Mouse (Mus musculus): Measurements from ENCODE around the gene Ptpre.
"Not testable (repeated sequence)": the region's sequence is repeated elsewhere in the genome, so short reads cannot be mapped to it uniquely, and the experiment has no call there.

The Ptpre gene

GRCm38 (mm10) chr7:135605002-135605803 is 67.9 kb downstream of the Ptpre start:
- no peak for DNase-seq (ENCODE audit: low spot score in 2 of 2)

DNA sequence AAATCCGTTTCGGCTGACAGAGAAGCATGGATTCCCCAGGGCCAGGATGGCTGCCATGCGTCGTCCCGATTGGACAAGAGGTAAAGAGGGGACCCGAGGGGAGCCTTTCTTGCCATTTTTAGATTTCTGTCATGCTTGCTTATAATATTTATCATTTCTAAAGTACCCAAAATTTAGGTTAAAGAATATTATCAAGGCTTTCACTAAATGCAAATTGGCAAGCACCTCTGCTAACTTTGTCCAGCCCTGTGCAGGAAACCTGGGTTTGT is 68.5 kb downstream of the Ptpre start:
- DNase-seq (ENCODE audit: low spot score in 2 of 2), result no peak

GRCm38 (mm10) chr7:135608208-135608607 is 70.9 kb downstream of the Ptpre start:
- no peak for DNase-seq (ENCODE audit: low spot score in 2 of 2)

DNA sequence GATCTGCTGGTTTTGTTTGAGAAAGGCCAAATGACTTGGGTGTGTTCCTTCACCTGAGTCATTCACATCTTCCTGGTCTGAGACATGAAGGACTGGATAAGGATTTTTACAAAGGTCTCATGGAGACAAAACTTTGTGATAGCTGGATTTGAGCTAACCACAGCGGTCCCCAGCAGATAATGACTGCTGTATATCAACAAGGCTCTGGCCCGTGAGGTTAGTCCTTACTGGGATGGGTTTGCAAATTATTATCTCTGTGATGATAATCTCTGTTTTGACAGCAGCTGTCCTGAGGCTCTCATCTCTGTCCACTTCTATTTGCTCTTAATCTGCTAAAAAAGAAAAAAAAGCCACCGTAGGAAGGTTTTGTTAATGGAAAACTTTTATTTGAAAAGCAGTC is 71.7 kb downstream of the Ptpre start:
- no peak for DNase-seq (ENCODE audit: low spot score in 2 of 2)

DNA sequence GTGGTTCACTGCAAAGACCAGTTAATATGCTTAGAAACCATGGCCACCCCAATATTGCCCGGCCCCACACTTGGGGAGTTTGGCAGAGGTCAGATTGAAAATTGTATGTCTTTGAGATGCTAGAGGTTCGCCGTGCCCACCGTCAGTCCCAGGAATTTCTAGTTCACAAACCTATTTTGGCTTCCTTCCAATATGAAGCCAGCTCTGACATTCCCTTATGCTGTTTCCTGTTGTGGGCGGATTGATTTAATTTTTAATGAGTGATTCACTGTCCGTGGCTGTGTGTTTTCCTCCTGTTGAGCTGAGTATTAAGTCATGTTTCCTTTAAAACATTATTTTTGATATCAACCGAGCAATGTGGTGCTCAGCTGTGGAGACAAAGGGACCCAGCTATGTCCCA is 72.4 kb downstream of the Ptpre start:
- DNase-seq (ENCODE audit: low spot score in 2 of 2), result no peak

DNA sequence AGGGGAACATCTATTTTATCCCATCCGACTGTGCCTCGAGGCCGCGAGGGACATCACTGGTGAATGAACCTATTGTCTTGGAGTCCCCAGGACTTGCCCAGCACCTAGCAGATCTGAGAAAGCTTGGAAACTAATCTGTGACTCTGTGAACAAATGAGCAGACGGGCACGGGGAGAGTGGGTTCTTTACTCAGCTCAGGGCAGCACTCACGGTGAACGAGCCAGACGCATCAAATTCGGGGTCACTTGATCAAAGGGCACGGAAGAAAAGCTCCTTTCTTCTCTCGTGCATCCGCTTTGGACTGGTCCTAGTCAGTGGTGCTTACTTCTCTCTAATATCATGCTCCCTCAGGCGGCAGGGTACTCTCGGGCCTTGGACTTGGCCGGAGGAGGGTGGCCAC is 75.0 kb downstream of the Ptpre start:
- no peak for DNase-seq (ENCODE audit: low spot score in 2 of 2)

DNA sequence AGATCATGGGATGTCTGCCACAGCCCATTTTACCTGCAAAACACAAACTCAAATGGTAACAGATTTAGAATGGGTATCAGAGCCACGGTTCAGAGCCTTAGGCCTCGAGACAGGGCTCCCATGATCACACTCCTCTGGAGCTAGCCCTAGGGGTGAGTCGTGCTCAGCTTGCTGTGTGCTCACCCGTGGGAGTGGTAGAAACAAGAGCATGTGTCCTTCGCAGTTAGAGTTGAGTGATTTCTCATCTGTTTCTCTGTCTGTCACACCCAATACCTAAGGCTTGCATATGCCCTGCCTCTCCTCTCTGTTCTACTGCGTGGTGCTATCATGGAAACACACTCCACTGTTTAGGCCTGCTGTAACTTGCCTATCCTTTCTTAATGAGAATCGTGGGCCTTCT is 75.5 kb downstream of the Ptpre start:
- no peak for DNase-seq (ENCODE audit: low spot score in 2 of 2)

GRCm38 (mm10) chr7:135613380-135613779 is 76.1 kb downstream of the Ptpre start:
- DNase-seq (ENCODE audit: low spot score in 2 of 2), result no peak

DNA sequence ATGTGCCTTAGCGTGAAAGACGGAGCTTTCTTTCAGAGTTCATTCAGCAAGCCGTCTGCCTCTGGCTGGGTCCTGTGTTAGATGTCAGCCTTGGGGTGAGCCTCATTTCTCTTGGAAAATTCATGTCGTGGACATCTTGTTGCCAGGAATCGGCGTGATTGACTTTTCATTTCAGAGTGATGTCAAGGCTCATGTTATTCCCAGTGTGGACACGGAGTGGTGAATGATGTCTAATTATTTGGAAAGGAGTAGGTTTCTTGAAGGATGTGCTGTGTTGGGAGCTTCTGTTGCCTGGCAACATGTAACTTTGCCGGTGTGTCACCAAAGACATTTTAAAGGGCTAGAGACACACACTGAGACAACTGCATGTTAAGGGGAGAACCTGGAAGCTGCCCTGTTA is 77.6 kb downstream of the Ptpre start:
- no peak for DNase-seq (ENCODE audit: low spot score in 2 of 2)

DNA sequence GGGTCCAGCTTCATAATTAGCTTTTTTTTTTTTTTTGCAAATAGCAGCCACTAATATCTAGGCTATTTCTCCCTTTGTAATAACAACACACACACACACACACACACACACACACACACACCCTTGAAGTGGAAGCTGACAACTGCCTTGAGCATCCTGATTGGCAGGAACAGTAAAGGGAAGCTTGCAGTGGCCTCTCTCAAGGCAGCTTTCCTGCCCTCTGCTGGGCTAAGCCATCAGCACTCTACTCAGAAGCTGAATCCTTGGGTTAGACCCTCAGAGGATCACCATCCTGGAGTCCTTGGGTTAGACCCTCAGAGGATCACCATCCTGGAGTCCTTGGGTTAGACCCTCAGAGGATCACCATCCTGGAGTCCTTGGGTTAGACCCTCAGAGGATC is 79.2 kb downstream of the Ptpre start:
- not testable (repeated sequence) for DNase-seq (ENCODE audit: low spot score in 2 of 2)

DNA sequence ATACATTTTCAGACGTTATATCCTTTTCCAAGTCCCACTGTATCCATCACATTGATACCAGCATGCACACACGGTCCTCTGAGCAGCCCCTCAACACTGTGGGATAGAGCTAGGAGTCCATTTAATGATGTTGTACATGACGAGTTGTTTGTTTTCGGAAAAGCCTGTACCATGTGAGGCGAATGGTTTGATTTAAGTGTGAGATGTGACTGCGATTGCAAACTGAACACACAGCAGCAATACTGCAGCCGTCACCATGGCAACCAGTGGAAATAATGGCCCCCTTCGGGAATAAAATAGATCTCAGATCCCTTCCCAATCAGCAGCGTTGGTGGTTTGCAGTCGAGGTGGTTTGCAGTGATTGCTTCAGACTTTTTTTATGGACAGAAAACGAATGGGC is 80.5 kb downstream of the Ptpre start:
- DNase-seq (ENCODE audit: low spot score in 2 of 2), result no peak

GRCm38 (mm10) chr7:135621649-135622048 is 84.4 kb downstream of the Ptpre start:
- no peak for DNase-seq (ENCODE audit: low spot score in 2 of 2)

DNA sequence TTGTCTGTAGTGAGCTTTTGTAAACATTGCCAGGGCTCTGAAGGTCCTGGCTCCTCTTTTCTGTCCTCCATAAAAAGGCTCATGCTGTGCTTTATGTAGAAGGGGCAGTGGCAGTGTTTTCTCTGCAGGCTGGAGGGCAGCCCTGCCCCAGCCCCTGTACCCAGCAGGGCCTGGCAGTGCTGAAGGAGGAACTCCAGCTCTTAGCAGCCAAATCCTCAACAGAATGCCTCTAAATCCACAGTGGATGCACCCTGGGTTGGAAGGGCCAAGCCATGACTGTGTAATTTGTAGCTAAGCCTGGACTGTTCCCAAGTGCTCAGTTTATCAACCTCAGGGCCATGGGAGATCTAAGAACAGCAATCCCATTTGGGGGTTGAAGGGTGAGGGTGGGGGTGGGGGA is 85.0 kb downstream of the Ptpre start:
- DNase-seq (ENCODE audit: low spot score in 2 of 2), result no peak

GRCm38 (mm10) chr7:135624854-135625253 is 87.6 kb downstream of the Ptpre start:
- no peak for DNase-seq (ENCODE audit: low spot score in 2 of 2)

DNA sequence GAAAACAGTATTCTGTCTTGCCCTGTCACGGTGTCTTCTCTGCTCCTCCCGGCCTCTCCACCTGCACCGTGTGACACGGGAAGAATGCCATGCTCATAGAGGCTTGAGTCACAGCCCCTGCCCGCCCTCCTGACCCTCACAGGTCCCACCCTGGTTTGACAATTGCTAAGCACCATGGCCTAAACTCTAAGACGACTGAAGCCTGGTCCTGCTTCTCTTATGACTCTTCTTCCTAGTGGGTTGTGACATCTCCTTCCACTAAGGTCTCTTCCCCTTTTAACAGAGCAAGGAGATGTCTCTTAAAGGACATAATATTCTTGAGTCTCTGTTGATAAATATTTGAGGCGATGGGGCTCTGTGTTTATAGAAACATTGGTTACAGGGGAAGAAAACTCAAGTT is 91.1 kb downstream of the Ptpre start:
- DNase-seq (ENCODE audit: low spot score in 2 of 2), result no peak

DNA sequence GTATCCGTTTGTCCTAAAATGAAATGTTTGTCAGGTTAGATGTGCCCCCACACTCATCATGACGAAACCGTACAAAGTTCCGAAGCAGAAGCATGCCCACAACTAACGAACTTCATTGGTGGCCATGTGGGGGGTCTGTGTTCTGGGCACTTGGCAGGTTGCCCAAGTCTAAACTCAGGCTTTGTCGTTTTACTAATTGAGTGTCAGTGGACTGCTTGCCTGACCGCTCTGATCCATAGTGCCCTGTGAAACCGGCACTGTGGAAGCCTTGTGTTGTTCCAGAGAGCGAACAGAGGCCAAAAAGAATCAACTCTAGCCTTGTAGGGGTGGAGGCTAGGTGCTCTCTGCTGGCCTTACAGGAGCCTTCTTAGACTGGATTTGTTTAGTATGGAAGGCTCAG is 91.7 kb downstream of the Ptpre start:
- no peak for DNase-seq (ENCODE audit: low spot score in 2 of 2)

GRCm38 (mm10) chr7:135631776-135632552 is 94.7 kb downstream of the Ptpre start:
- DNase-seq (ENCODE audit: low spot score in 2 of 2), result peak; percentile 69 to 88

DNA sequence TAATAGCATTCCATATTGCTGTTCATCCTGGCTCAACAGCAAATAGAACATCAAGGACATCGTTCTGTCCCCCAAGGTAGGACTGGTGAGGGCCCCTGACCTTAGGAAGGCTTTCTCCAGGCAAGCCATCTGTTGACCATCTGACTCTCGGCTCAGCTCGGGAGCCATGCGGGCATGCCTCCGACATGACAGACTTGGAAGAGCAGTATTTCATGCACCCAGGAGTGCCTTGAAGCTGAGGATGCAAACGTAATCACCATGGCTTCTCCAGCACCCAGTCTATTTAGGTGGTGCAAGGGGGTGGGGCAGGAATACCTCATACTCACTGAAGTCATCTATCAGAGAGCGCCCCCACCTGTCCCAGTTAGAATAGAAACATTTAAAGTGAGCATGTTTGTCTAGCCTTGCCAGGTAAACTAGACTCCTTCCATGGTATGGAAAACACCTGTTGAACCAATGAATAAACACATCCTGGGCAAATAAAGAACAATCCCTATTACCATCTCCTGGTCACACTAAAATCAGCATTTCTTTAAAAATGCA is 95.5 kb downstream of the Ptpre start:
- DNase-seq (ENCODE audit: low spot score in 2 of 2), result no peak

- no peak for DNase-seq (ENCODE audit: low spot score in 2 of 2)
Observed at GRCm38 (mm10) chr7:135634851-135635624, 97.8 kb downstream of the Ptpre start.

DNA sequence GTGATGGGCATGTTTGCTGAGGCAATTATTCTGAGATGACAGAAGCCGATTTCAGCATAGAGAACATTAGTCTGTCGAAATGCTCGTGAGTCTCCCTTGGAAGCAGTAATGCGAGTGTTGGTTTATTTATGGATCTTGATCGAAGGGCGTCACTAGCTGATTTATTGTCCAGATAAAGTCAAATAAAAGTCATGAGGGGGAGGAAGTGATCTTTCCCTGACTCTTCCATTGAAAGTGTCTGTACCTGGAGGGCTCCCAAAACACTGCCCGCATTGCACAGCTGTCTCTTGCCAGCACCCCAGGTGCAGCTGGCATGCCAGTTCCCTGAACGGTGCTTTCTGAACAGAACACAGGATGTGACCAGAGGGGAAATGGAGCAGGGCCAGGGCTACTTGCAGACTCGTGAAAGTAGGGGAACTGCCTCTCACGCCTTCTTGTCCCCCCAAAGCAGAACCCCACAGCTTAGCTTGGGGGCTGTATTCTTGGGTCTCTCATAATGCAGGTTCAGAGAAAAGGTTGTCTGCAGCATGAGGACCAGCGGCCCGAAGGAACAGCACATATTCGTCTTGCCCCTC is 100.2 kb downstream of the Ptpre start:
- no peak for DNase-seq (ENCODE audit: low spot score in 2 of 2)

GRCm38 (mm10) chr7:135639361-135639760 is 102.1 kb downstream of the Ptpre start:
- DNase-seq (ENCODE audit: low spot score in 2 of 2), result no peak
